Mouse (Mus musculus): ENCODE measurements around the gene Slc10a7.

DNA sequence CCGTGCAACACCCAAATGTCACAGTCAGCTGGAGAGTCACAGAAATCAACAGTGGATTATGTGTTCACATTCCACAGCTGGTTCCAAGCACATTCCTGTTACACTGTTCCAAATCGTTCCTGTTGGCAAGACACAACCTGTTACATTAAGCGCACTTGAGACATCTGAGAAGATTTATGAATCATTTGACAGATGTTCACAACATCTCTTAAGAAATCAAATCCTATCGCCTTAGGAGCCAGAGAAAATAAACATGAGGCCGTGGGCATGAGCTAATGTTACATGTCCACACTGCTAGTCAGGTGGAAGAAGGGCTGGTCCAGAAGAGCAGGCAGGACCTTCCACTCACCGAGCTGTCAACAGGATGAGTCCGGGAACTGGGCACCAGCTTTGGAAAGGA lies 223.3 kb downstream of the Slc10a7 start:
- no peak for TF ChIP-seq CTCF (IDR thresholded peaks at IDR 0.05 in 2 of 3, conservative IDR thresholded peaks at IDR 0.05 in 1 of 3; ENCODE audit: control insufficient read depth in 1 of 3, insufficient read depth in 1 of 3, low read depth in 2 of 3, low read length in 3 of 3, poor library complexity in 1 of 3, severe bottlenecking in 1 of 3)
- TF ChIP-seq POLR2A (IDR thresholded peaks at IDR 0.05; ENCODE audit: control insufficient read depth in 1 of 2, insufficient read depth in 1 of 2, low read depth in 1 of 2, low read length in 2 of 2, poor library complexity in 1 of 2) = no peak
- no peak for TF ChIP-seq USF1 (IDR thresholded peaks at IDR 0.05; ENCODE audit: low read depth, low read length)
- TF ChIP-seq EP300 (IDR thresholded peaks at IDR 0.05; ENCODE audit: low read depth in 1 of 2, low read length in 2 of 2) = no peak
- no peak for TF ChIP-seq MAX (IDR thresholded peaks at IDR 0.05; ENCODE audit: low read length)
- no peak for TF ChIP-seq SIN3A (IDR thresholded peaks at IDR 0.05; ENCODE audit: low read length)
- no peak for TF ChIP-seq KAT2A (conservative IDR thresholded peaks at IDR 0.05; ENCODE audit: low read depth, low read length)
- TF ChIP-seq MAFK (IDR thresholded peaks at IDR 0.05; ENCODE audit: borderline replicate concordance, low read depth, low read length) = no peak

All from MEL (cell line).